Mouse (Mus musculus) retina, postnatal 1 day (tissue): ENCODE results near the gene Atp4b.
A peak's percentile ranks its signal among the peaks of the same experiment; 100 is the strongest.

Experiments used
- DNase-seq: peaks from one replicate; pipeline ENCODE4 v3.0.0-alpha.2; 2012

Atp4b gene

GRCm38 (mm10) chr8:13396725-13397124, at the start of gene Atp4b:
Gene Atp4b (minus strand): TSS chr8:13396825.
- DNase-seq = no peak

- DNase-seq = no peak
Measured at GRCm38 (mm10) chr8:13442152-13442551, 45.5 kb upstream of the Atp4b start.

- no peak for DNase-seq
Measured at GRCm38 (mm10) chr8:13437531-13437930, 40.9 kb upstream of the Atp4b start.

DNA sequence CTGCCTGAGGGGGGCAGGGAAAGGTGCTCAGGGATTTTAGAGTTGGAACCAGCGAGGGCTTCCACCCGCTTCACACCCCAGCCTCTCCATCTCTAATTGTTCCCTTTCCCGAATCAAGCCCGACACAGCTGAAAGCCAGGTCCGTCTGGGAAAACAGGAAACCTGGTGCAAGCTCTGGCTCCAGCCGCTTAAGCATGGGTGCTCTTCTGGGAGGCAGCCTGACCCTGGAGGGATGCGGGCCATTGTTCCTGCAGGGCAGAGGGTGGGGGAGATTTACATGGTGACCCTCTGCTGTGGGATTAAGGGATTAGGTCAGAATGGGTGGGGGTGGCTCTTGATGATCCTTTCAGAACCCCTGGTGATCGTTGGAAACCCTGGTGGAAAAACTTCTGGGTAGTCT, 39.4 kb upstream of the Atp4b start:
- peak; percentile 49 for DNase-seq

GRCm38 (mm10) chr8:13434889-13435288, 38.3 kb upstream of the Atp4b start, which contains the start of gene Tmem255b:
Gene Tmem255b (plus strand): TSS chr8:13435189.
- no peak for DNase-seq

DNA sequence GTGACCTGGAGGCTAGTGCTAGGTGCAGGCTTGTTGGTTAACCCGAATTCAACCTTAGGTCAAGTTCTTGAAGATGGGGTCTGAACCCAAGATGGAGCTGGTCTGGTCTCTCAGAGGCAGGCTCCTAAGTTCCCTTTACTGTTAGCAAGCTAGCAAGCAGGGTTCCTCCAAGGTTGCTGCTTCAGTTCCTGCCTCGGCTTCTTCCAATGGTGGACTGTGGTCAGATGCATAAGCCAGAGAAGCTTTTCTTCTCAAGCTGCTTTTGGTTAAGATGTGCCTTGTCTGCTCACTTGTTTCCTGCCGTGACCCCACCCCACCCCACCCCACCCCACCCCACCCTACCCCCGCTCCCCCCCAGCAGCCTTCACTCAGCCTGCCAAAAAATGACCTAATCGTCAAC, 36.5 kb upstream of the Atp4b start:
- DNase-seq = no peak

- no peak for DNase-seq
Measured at GRCm38 (mm10) chr8:13430866-13431265, 34.2 kb upstream of the Atp4b start.

- no peak for DNase-seq
Measured at GRCm38 (mm10) chr8:13430412-13430811, 33.8 kb upstream of the Atp4b start.

- no peak for DNase-seq
Measured at GRCm38 (mm10) chr8:13428156-13428555, 31.5 kb upstream of the Atp4b start.

- DNase-seq = no peak
Measured at GRCm38 (mm10) chr8:13427351-13427750, 30.7 kb upstream of the Atp4b start.

- no peak for DNase-seq
Measured at GRCm38 (mm10) chr8:13420970-13421369, 24.3 kb upstream of the Atp4b start.

DNA sequence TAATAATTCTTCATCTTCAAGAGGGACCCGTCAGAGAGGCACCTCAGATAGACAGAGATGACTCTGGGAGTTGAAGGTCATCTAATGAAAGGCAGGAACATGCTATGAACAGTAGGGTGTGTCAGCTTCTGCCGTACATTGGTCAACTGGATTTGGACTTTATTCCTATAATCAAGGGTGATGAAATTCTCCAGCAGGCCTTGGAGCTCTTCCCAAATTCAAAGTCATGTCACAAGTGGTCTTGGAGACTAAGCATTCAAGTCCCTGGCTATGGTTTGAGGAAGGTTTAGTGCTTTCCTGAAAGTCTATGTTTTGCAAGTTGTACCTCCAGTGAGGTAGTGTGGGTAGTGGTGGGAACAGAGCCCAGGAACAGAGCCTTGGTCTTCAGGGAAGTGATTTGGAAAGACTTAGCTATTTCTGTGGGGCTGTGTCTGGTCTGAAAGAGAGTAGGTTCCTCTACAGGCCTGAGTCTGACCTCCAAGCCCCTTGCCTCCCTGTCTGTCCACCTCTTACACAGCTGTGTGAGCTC, 22.6 kb upstream of the Atp4b start:
- DNase-seq = no peak

DNA sequence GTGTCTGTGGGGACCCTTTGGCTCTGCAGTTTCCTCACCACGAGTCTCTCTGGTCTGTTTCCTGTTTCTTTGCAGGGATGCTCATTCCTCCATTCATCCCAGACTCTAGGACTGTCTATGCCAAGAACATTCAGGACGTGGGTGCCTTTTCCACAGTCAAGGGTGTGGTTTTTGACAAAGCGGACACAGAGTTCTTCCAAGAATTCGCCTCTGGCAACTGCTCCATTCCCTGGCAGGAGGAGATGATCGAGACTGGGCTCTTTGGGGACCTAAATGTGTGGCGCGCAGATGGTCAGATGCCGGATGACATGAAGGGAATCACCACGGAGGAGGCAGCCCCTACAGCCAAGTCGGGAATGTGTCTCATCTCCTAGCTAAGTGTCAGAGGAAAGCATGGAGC, 19.3 kb upstream of the Atp4b start:
- DNase-seq = no peak

- no peak for DNase-seq
Measured at GRCm38 (mm10) chr8:13413823-13414390, 17.3 kb upstream of the Atp4b start.

GRCm38 (mm10) chr8:13412891-13413558, 16.4 kb upstream of the Atp4b start:
- DNase-seq = peak; percentile 75

- DNase-seq = peak; percentile 73
Measured at GRCm38 (mm10) chr8:13411597-13411996, 15.0 kb upstream of the Atp4b start.

DNA sequence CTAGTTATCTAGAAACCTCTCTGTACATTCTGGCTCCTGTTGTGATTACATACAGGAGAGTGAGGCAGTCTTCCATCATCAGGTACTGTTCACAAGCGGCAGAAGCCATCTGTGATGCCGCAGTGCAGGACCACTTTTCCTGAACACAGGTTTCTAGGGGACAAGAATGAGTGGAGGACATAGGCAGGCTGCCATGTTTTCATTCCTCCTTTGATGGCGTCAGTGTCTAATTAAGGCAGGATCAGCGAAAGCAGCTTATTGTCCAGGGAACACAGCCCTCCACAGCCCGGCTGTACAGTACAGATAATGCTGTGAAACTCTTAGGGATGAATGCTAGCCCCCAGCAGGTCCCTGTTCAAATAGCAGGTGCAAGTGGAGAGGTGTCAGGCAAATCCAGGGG, 9.4 kb upstream of the Atp4b start:
- DNase-seq = peak; percentile 63

GRCm38 (mm10) chr8:13404666-13405131, 8.1 kb upstream of the Atp4b start, which contains the start of gene Grk1:
Gene Grk1 (plus strand): TSS chr8:13405081.
- peak; percentile 82 for DNase-seq

DNA sequence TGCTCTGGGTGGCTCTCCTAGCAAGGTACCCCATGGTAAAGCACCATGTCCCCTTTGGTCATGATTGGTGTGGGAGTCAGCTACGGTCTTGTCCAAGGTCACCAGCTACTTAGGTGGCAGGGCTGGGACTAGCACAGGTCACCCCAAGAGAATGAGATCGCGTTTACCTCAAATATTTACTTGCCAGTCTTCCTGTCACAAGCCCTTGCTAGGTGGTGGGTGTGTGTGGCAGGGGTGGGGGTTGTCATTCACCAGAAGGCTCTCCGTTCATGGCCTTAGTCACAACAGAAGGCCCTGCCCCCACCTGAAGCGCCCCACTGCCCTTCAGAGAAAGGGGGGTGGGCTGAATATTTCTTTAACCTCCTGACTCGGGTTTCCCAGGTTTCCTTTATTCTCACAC, 6.9 kb upstream of the Atp4b start:
- no peak for DNase-seq

DNA sequence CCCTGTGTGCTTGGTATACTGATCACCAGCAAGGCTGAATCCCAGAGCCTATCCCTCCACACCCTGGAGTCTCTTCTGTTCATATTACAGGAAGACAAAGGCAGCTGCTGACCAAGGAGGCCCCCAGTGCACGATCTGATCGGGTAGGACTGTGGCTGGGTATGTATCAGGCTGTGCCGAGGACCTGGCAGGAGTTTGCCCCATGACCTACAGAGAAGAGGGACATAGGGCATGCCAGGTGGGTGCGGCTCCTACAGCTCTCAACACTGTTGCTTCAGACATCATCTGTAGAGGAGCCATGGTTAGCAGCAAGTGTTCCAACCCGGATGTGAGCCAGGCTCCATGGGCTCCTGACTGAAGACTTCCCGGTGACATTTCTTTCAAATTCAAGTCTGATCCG, 2.8 kb downstream of the Atp4b start:
- DNase-seq = no peak

GRCm38 (mm10) chr8:13388744-13389143, 7.9 kb downstream of the Atp4b start:
- no peak for DNase-seq

DNA sequence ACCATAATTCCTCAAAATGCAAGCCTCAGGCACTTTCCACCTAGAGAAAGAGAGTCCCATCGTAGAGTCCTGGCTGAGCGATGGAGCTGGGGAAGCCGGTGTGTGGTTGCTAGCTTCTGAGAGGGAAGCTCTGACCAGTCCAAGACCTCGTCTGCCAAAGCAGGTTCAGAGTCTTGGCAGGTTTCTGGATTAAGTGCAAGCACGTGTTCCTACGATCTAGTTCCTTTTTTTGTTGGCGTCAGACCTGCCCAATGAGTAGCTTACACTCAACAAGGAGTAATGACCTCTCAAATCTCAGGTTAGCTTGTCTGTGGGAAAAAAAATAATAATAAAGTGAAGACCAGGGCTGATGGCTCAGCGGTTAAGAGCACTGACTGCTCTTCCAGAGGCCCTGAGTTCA, 8.9 kb downstream of the Atp4b start:
- DNase-seq = no peak

DNA sequence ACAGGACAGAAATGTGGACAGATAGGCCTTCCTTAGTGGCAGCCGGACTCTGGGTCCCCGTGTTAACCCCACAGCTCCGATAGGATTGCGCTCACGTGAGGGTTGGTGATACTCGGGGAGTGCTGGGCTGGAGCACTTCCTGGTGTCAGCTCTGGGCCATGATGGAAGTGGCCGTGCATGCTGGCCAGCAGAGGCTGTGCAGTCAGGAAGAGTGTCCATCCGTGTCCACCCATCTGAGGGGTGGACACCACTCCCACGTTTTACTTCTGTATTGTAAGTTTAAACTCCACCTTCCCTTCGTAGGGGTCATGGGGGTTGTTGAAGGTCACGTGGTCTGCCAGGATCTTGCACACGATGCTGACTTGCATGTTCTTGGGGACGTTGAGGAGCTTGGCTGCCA, 10.3 kb downstream of the Atp4b start:
- no peak for DNase-seq

GRCm38 (mm10) chr8:13382999-13383398, 13.6 kb downstream of the Atp4b start:
- no peak for DNase-seq

DNA sequence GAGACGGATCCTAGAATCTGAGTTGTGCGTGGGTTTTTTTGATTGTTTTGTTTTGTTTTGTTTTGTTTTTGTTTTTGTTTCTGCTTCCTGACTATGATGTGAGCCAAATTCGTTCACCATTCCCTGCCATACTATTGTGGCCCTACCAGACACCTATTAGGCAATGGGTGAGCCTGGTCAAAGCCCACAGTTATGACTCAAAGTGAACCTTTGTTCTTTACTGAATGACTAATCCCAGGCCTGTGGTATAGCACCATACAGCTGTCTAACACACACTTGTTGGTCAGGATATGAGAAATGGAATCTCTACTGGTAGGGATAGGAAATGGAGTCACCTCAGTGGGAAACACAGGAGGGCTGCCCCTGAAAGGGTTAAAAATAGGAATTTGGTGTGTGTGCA, 14.1 kb downstream of the Atp4b start:
- no peak for DNase-seq
